Mouse (Mus musculus): ENCODE measurements around the gene Bco2.

Bco2 gene

GRCm38 (mm10) chr9:50502949-50503348, 52.0 kb downstream of the Bco2 start:
- DNase-seq = no peak

GRCm38 (mm10) chr9:50500974-50501501, 53.9 kb downstream of the Bco2 start:
- DNase-seq = no peak

- no peak for DNase-seq
Observed at GRCm38 (mm10) chr9:50500467-50500973, 54.5 kb downstream of the Bco2 start.

GRCm38 (mm10) chr9:50499781-50500180, 55.2 kb downstream of the Bco2 start:
- no peak for DNase-seq

GRCm38 (mm10) chr9:50498815-50499214, 56.2 kb downstream of the Bco2 start:
- peak in 1 of 2 experiments; percentile 11 for DNase-seq

- no peak for DNase-seq
Observed at GRCm38 (mm10) chr9:50497536-50497935, 57.4 kb downstream of the Bco2 start.

GRCm38 (mm10) chr9:50497076-50497475, 57.9 kb downstream of the Bco2 start:
- no peak for DNase-seq

GRCm38 (mm10) chr9:50496546-50496945, 58.4 kb downstream of the Bco2 start:
- no peak for DNase-seq

GRCm38 (mm10) chr9:50496151-50496505, 58.9 kb downstream of the Bco2 start:
- no peak for DNase-seq

- peak; percentile 59 to 79 for DNase-seq
Observed at GRCm38 (mm10) chr9:50495405-50496150, 59.4 kb downstream of the Bco2 start.

- no peak for DNase-seq
Observed at GRCm38 (mm10) chr9:50494311-50494710, 60.7 kb downstream of the Bco2 start, which contains the start of gene Plet1. Gene Plet1 (plus strand): TSS chr9:50494525.

GRCm38 (mm10) chr9:50493777-50494176, 61.2 kb downstream of the Bco2 start:
- no peak for DNase-seq

GRCm38 (mm10) chr9:50491531-50492045, 63.4 kb downstream of the Bco2 start:
- DNase-seq = no peak

GRCm38 (mm10) chr9:50490836-50491235, 64.1 kb downstream of the Bco2 start:
- no peak for DNase-seq

- peak in 1 of 2 experiments; percentile 53 for DNase-seq
Observed at GRCm38 (mm10) chr9:50485521-50485920, 69.5 kb downstream of the Bco2 start.
